Mouse (Mus musculus) cortical plate, adult 2 months (tissue): Measurements from ENCODE around the gene Snx33.

Experiments used
- CTCF ChIP-seq: fragments of 200-500 bp; IDR thresholded peaks from 2 replicates; pipeline ENCODE4 v1.5.1; 2011; ENCODE audit warnings: mild to moderate bottlenecking, control low read depth, low read length; ENCODE audit not compliant: insufficient read depth; ENCODE audit errors: extremely low read depth
- POLR2A ChIP-seq: fragments of 200-500 bp; IDR thresholded peaks from 2 replicates; pipeline ENCODE4 v1.6.1; 2011; ENCODE audit warnings: mild to moderate bottlenecking, low read length, control low read depth; ENCODE audit not compliant: insufficient read depth; ENCODE audit errors: extremely low read depth

GRCm38 (mm10) chr9:56970158-56970557, 42.0 kb upstream of the Snx33 start:
- TF ChIP-seq CTCF, result no peak
- TF ChIP-seq POLR2A, result no peak
